ENCODE assay signal across 28 mouse cellular contexts in the genomic region with DNA sequence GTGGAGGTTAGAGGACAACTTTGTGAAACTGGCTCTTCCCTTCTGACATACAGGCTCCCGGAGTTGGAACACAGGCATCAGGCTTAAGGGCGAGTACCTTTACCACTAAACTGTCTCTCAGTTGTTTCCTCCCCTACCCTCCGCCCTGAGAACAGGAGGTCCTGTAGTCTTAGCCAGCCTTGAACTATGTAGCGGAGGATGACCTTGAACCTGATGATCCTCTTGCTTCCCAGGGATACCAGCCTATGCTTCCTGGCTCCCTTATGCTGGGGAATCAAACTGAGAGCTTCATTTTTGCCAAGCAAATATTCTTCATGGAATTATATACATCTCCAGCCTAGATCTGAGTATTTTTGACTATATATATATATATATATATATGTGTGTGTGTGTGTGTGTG. TPM values are rescaled to one million over a fixed set of nuclear protein-coding genes. Genes with fewer than 3 reads are reported as not detected.
DNase-seq lines count a peak whose midpoint lies in the region; ATAC-seq and TF ChIP-seq lines count a peak whose summit lies in the region.
"Had no signal": no experiment of that assay in that cellular context is flagged by ENCODE, and none has a peak within 500 bp of the region (broad histone marks: within the 10 kb centered on the region; RNA-seq: fewer than 3 reads in every experiment).

No protein-coding gene starts in this region.

- intact Hi-C loops in heart, postnatal 14 days (cut with DNase I): no loop called here

- TF ChIP-seq CTCF in E14TG2a.4 (conservative IDR thresholded peaks at IDR 0.05; ENCODE audit: low read length): no peak

- H3K9ac ChIP-seq in heart, embryonic 16.5 days (ENCODE audit: low read length): no peak overlapping the region
- H3K9ac ChIP-seq: embryonic facial prominence, embryonic 12.5 days; embryonic facial prominence, embryonic 15.5 days; forebrain, postnatal 0 days; heart, embryonic 12.5 days; heart, embryonic 15.5 days; hindbrain, embryonic 13.5 days; intestine, embryonic 15.5 days had no signal

- H3K27me3 ChIP-seq in heart, embryonic 16.5 days (ENCODE audit: control insufficient read depth, insufficient read depth, low read length): no peaks in the 10 kb centered on the region
- H3K27me3 ChIP-seq in E14TG2a.4 (ENCODE audit: insufficient read depth, low read length): no peaks in the 10 kb centered on the region
- H3K27me3 ChIP-seq: embryonic facial prominence, embryonic 12.5 days; embryonic facial prominence, embryonic 15.5 days; heart, embryonic 12.5 days; heart, embryonic 15.5 days; hindbrain, embryonic 13.5 days; intestine, embryonic 15.5 days; Patski had no signal

- peak overlapping the region; percentile 21; the same call in 1 of the 2 replicates for H3K27ac ChIP-seq in heart, embryonic 16.5 days (ENCODE audit: low read length)
- H3K27ac ChIP-seq: embryonic facial prominence, embryonic 12.5 days; embryonic facial prominence, embryonic 15.5 days; gastrocnemius, adult 2 months; heart, embryonic 15.5 days; hindbrain, embryonic 10.5 days; hindbrain, embryonic 13.5 days; intestine, embryonic 15.5 days had no signal

- WGBS in heart, embryonic 16.5 days: 89% methylated on average over 4 of the region's 4 CpGs

- no peaks in the 10 kb centered on the region for H3K9me3 ChIP-seq in heart, embryonic 16.5 days (replicated peaks; ENCODE audit: control insufficient read depth, low read length)
- no peaks in the 10 kb centered on the region for H3K9me3 ChIP-seq in E14TG2a.4 (ENCODE audit: low read length)
- H3K9me3 ChIP-seq: embryonic facial prominence, embryonic 12.5 days; embryonic facial prominence, embryonic 15.5 days; G1E; heart, embryonic 12.5 days; heart, embryonic 15.5 days; hindbrain, embryonic 10.5 days; hindbrain, embryonic 13.5 days; intestine, embryonic 15.5 days had no signal

- peaks cover 9% of the 10 kb centered on the region for H3K4me1 ChIP-seq in heart, embryonic 16.5 days (ENCODE audit: control insufficient read depth, insufficient read depth, low read length)
- H3K4me1 ChIP-seq in E14TG2a.4 (replicated peaks; ENCODE audit: low read depth, low read length): peaks cover 64% of the 10 kb centered on the region
- H3K4me1 ChIP-seq: heart, embryonic 12.5 days; intestine, embryonic 15.5 days had no signal

- H3K4me3 ChIP-seq in heart, embryonic 16.5 days (ENCODE audit: low read length): no peak overlapping the region
- 0 out of 2 replicates have a peak overlapping the region, but pooled peaks have one; percentile 4 for H3K4me3 ChIP-seq in E14TG2a.4 (replicated peaks; ENCODE audit: low read length)
- H3K4me3 ChIP-seq: embryonic facial prominence, embryonic 12.5 days; embryonic facial prominence, embryonic 15.5 days; gastrocnemius, adult 2 months; heart, embryonic 12.5 days; heart, embryonic 15.5 days; hindbrain, embryonic 10.5 days; hindbrain, embryonic 13.5 days; intestine, embryonic 15.5 days had no signal

- DNase-seq in heart, postnatal 14 days: no peak
- peak; percentile 55 for DNase-seq in ES-CJ7 (ENCODE audit: low read depth, low spot score)
- no peak for DNase-seq in lung, postnatal 10 days
- DNase-seq in right cerebral cortex, postnatal 14 days: no peak
- DNase-seq: adrenal gland, adult 8-10 months; cerebellum, adult 11 months; cerebellum, adult 2 months; cerebellum, adult 9-11 months; cerebellum, postnatal 25 days; forebrain, postnatal 0 days; gastrocnemius, adult 2 months; gastrocnemius, postnatal 14 days; heart, adult 18-20 months had no signal

- H3K36me3 ChIP-seq in heart, embryonic 16.5 days (ENCODE audit: control insufficient read depth, insufficient read depth): peaks cover 13% of the 10 kb centered on the region; the same call in 1 of the 2 replicates
- peaks cover 55% of the 10 kb centered on the region for H3K36me3 ChIP-seq in E14TG2a.4 (ENCODE audit: insufficient read depth, low read length)
- H3K36me3 ChIP-seq: intestine, embryonic 15.5 days had no signal

- ATAC-seq in heart, embryonic 16.5 days (replicated peaks; ENCODE audit: extremely low read depth, insufficient read depth, low FRiP score): no peak
- ATAC-seq: activated CD4-positive, CD25-positive, alpha-beta regulatory T cell, adult 4 months; CD4-positive, CD25-positive, alpha-beta regulatory T cell, adult 4 months; forebrain, embryonic 14.5 days; forebrain, postnatal 0 days; hindbrain, embryonic 16.5 days; intestine, embryonic 15.5 days; Patski had no signal

- no peak overlapping the region for H3K4me2 ChIP-seq in heart, embryonic 16.5 days (ENCODE audit: low read depth, low read length)
- H3K4me2 ChIP-seq: embryonic facial prominence, embryonic 12.5 days; embryonic facial prominence, embryonic 15.5 days; heart, embryonic 12.5 days; heart, embryonic 15.5 days; hindbrain, embryonic 13.5 days; intestine, embryonic 15.5 days had no signal

RNA-seq across cellular contexts. Expression of a gene that starts 5.0 kb away (rescaled TPM):
- 30.7 and 31.6 TPM in 2 replicates for polyA plus RNA-seq in heart, embryonic 16.5 days (2015; fragmentation: Nextera tagmentation; extraction: Ambion mirVana)
- total RNA-seq in heart, postnatal 14 days (2021): 10 to 100 TPM; 48.0 to 49.4 TPM
